Mouse (Mus musculus) neural tube, embryonic 12.5 days (tissue): ENCODE measurements at regions not wholly inside any gene's neighbourhood (a gene's known extent, or its start where the extent isn't known, plus 50 kb on each side); places are given as distances from the start of the nearest gene placed in this dataset.

ENCODE experiments used
- ATAC-seq: fragments of 200-750 bp; cut with Nextera tagmentation; 2 replicates; pipeline ENCODE4 v1.8.0; 2017; ENCODE audit warnings: low read depth, mild to moderate bottlenecking, moderate TSS enrichment, moderate library complexity; ENCODE audit not compliant: low FRiP score
- H3K27ac ChIP-seq: fragments of 300-500 bp; sonication (generic); 2 replicates; pipeline ENCODE4 v1.5.1; 2016
- H3K27me3 ChIP-seq: fragments of 300-500 bp; sonication (generic); replicated peaks from 2 replicates; pipeline ENCODE4 v1.6.1; 2016; ENCODE audit warnings: mild to moderate bottlenecking
- H3K36me3 ChIP-seq: fragments of 300-500 bp; sonication (generic); 2 replicates; pipeline ENCODE4 v1.6.1; 2016; ENCODE audit warnings: mild to moderate bottlenecking
- H3K4me1 ChIP-seq: fragments of 300-500 bp; sonication (generic); 2 replicates; pipeline ENCODE4 v1.6.1; 2016
- H3K4me2 ChIP-seq: fragments of 300-500 bp; sonication (generic); replicated peaks from 2 replicates; pipeline ENCODE4 v1.6.1; 2016; ENCODE audit warnings: mild to moderate bottlenecking
- H3K4me3 ChIP-seq: fragments of 300-500 bp; sonication (generic); 2 replicates; pipeline ENCODE4 v1.5.1; 2016
- H3K9ac ChIP-seq: fragments of 300-500 bp; sonication (generic); 2 replicates; pipeline ENCODE4 v1.6.1; 2016; ENCODE audit warnings: mild to moderate bottlenecking
- H3K9me3 ChIP-seq: fragments of 300-500 bp; sonication (generic); 2 replicates; pipeline ENCODE4 v1.6.1; 2016; ENCODE audit warnings: mild to moderate bottlenecking
- WGBS: fragments of 180-500 bp; shearing (Covaris S2); methylation state at CpG from one replicate; pipeline ENCODE4 v1.1.7; 2016; 5-methylcytosine and 5-hydroxymethylcytosine counted together

- H3K27me3 ChIP-seq = no peaks in the 10 kb centered on the region
- H3K4me3 ChIP-seq = no peak overlapping the region
- H3K9ac ChIP-seq = no peak overlapping the region
- no peak overlapping the region for H3K4me2 ChIP-seq
- ATAC-seq = peak; percentile 39; the same call in 1 of the 2 replicates
- WGBS = 9% methylated on average over 8 of the region's 8 CpGs
- H3K9me3 ChIP-seq = no peaks in the 10 kb centered on the region
- H3K4me1 ChIP-seq = peaks cover 18% of the 10 kb centered on the region
- no peaks in the 10 kb centered on the region for H3K36me3 ChIP-seq
- no peak overlapping the region for H3K27ac ChIP-seq
These were observed 167.2 kb downstream of the Gm11361 start for GRCm38 (mm10) chr13:28424446-28425059.

GRCm38 (mm10) chr13:28421309-28421708 lies 164.0 kb downstream of the Gm11361 start:
- no peak overlapping the region for H3K9ac ChIP-seq
- H3K36me3 ChIP-seq = no peaks in the 10 kb centered on the region
- 87% methylated on average over 3 of the region's 3 CpGs for WGBS
- H3K27ac ChIP-seq = no peak overlapping the region
- no peak overlapping the region for H3K4me2 ChIP-seq
- H3K4me1 ChIP-seq = peaks cover 46% of the 10 kb centered on the region
- no peak for ATAC-seq
- H3K9me3 ChIP-seq = no peaks in the 10 kb centered on the region
- no peak overlapping the region for H3K4me3 ChIP-seq
- no peaks in the 10 kb centered on the region for H3K27me3 ChIP-seq

DNA sequence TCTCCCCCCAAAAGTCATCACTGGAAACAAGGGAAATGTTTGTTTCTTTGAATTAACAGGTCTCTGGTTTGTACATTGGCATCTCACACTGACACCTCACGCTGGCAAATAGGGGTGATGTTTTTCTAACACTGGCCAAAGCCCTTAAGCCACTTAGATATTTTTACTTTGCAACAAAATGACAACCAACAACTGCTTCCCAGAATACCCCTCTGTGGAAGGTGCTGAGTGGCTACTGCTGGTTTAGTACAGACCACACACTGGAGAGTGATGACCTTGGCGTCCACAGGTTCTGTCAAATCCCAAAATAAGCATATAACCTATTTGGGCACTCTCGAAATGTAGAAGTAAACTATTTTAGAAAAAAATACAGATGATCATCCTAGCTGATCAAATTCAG lies 163.3 kb downstream of the Gm11361 start:
- Histone ChIP-seq H3K4me2 (peak overlapping the region; percentile 56; the same call in 1 of the 2 replicates), H3K36me3 (no peaks in the 10 kb centered on the region), H3K4me1 (peaks cover 49% of the 10 kb centered on the region), H3K4me3 (no peak overlapping the region), H3K9ac (no peak overlapping the region), H3K9me3 (no peaks in the 10 kb centered on the region), H3K27me3 (no peaks in the 10 kb centered on the region), H3K27ac (no peak overlapping the region)
- no peak for ATAC-seq
- 82% methylated on average over 3 of the region's 3 CpGs for WGBS

- Histone ChIP-seq H3K4me2 (peak overlapping the region; percentile 56), H3K36me3 (no peaks in the 10 kb centered on the region), H3K9ac (no peak overlapping the region; the same call in 1 of the 2 replicates), H3K4me1 (peaks cover 44% of the 10 kb centered on the region), H3K27ac (peak overlapping the region; percentile 42; the same call in 1 of the 2 replicates), H3K4me3 (no peak overlapping the region), H3K9me3 (no peaks in the 10 kb centered on the region), H3K27me3 (no peaks in the 10 kb centered on the region)
- ATAC-seq = no peak
- 43% methylated on average over 16 of the region's 16 CpGs for WGBS
These were observed 162.6 kb downstream of the Gm11361 start for GRCm38 (mm10) chr13:28419950-28420381.

DNA sequence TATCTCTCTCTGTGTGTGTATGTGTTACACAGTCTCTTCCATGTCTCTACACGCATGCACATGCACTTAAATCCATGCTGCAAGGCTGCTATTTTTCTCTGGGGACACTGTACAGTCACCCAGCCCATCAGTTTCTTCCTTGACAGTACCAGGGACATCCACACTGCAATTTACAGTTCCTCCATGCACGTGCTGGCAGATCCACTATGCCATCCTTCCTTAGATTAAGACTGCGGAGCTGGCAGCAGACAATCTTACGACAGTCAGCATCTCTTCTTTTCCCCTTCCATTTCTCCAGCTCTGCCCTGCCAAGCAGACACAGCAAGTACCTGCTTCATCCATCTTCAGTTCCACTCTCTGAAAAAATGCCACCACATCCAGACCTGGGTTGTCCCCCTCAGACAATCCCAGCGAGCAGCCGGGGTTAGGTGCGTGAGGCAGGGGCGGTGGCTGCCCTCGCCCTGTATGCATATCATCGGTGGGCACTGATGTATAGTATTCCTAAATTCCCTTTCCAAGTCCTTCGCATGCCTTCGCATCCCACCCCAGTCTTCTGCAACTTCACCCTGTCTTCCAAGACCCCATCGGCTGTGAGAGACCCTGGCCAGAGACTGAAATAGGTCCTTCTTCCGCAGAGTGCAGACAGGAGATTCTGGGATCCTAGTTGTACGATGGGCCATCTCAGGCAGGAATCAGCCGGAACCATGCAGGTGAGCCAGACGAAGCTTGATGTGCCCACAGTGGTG lies 161.8 kb downstream of the Gm11361 start:
- Histone ChIP-seq H3K9me3 (no peaks in the 10 kb centered on the region), H3K4me2 (peak overlapping the region; percentile 56), H3K36me3 (no peaks in the 10 kb centered on the region), H3K4me1 (peaks cover 37% of the 10 kb centered on the region), H3K9ac (peak overlapping the region; percentile 39), H3K27me3 (no peaks in the 10 kb centered on the region), H3K4me3 (no peak overlapping the region), H3K27ac (peak overlapping the region; percentile 86)
- 86% methylated on average over 17 of the region's 17 CpGs for WGBS
- no peak for ATAC-seq

DNA sequence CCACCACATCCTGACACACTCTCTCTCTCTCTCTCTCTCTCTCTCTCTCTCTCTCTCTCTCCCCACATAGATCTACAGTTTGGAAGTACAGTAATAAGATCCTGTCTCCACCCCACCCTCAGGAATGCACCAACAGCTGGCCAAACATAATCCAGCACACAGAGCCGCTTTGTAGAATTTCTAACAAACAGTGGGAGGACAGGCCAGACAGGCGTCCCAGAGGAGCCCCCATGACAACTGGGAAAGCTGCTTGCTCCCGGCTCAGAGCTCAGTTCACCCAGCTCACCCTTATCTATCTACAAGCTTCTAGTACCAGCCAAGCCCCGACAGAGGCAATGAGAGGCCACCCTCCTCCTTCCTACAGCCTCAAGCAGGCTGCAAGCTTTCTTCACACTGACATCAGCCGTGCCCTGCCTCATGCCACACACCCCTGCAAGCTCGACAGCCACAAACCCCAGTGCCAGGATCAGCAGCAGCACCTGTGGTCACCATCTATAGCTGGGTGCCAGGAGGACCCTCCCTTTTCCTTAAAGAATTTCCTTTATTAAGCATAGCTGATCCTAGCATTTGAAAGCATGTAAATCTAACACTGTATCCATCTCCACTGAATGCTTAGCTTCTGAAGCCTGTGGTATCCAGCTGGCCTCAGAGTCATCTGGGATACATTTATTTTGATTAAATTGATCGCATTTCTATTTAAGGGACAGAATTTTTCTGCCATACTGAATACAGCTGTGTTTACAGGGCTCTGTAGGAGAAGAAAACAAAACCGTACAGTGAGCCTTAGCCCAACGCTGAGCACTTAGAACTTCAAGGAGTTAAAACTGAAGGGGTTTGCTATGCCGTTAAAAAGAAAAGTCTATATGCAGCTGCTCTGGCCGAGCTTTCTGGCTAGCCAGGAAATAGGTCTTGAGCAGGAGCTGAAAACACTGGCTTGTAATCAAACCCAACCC lies 160.9 kb downstream of the Gm11361 start:
- Histone ChIP-seq H3K27ac (peak overlapping the region; percentile 86), H3K9me3 (no peaks in the 10 kb centered on the region), H3K4me3 (peak overlapping the region; percentile 12), H3K27me3 (no peaks in the 10 kb centered on the region), H3K9ac (peak overlapping the region; percentile 44), H3K4me2 (peak overlapping the region; percentile 56), H3K36me3 (no peaks in the 10 kb centered on the region), H3K4me1 (peaks cover 37% of the 10 kb centered on the region)
- WGBS = 13% methylated on average over 11 of the region's 11 CpGs
- ATAC-seq = peak; percentile 11; the same call in 1 of the 2 replicates

- Histone ChIP-seq H3K27ac (peak overlapping the region; percentile 86), H3K4me2 (peak overlapping the region; percentile 56), H3K9me3 (no peaks in the 10 kb centered on the region), H3K9ac (peak overlapping the region; percentile 44), H3K27me3 (no peaks in the 10 kb centered on the region), H3K36me3 (no peaks in the 10 kb centered on the region), H3K4me3 (peak overlapping the region; percentile 12), H3K4me1 (peaks cover 37% of the 10 kb centered on the region)
- no peak; the same call in 1 of the 2 replicates for ATAC-seq
- WGBS = 6% methylated on average over 7 of the region's 7 CpGs
These were observed 160.2 kb downstream of the Gm11361 start for GRCm38 (mm10) chr13:28417431-28417928.

GRCm38 (mm10) chr13:28416887-28417286 lies 159.6 kb downstream of the Gm11361 start:
- Histone ChIP-seq H3K9me3 (no peaks in the 10 kb centered on the region), H3K4me3 (peak overlapping the region; percentile 12; the same call in 1 of the 2 replicates), H3K27me3 (no peaks in the 10 kb centered on the region), H3K36me3 (no peaks in the 10 kb centered on the region), H3K9ac (0 out of 2 replicates have a peak overlapping the region, but pooled peaks have one; percentile 44), H3K4me1 (peaks cover 37% of the 10 kb centered on the region), H3K27ac (peak overlapping the region; percentile 86), H3K4me2 (peak overlapping the region; percentile 56)
- WGBS = 22% methylated on average over 8 of the region's 8 CpGs
- peak; percentile 63 for ATAC-seq

- Histone ChIP-seq H3K9ac (no peak overlapping the region), H3K4me3 (no peak overlapping the region), H3K27me3 (no peaks in the 10 kb centered on the region), H3K4me2 (peak overlapping the region; percentile 56), H3K9me3 (no peaks in the 10 kb centered on the region), H3K4me1 (peaks cover 37% of the 10 kb centered on the region), H3K36me3 (no peaks in the 10 kb centered on the region), H3K27ac (peak overlapping the region; percentile 86; the same call in 1 of the 2 replicates)
- ATAC-seq = peak; percentile 93
- WGBS = 6% methylated on average over 6 of the region's 6 CpGs
These were observed 158.9 kb downstream of the Gm11361 start for GRCm38 (mm10) chr13:28416231-28416630.

- peak overlapping the region; percentile 17; the same call in 1 of the 2 replicates for H3K27ac ChIP-seq
- H3K36me3 ChIP-seq = no peaks in the 10 kb centered on the region
- H3K4me2 ChIP-seq = peak overlapping the region; percentile 56; the same call in 1 of the 2 replicates
- peaks cover 37% of the 10 kb centered on the region for H3K4me1 ChIP-seq
- no peaks in the 10 kb centered on the region for H3K27me3 ChIP-seq
- H3K9me3 ChIP-seq = no peaks in the 10 kb centered on the region
- H3K4me3 ChIP-seq = no peak overlapping the region
- 10% methylated on average over 1 of the region's 1 CpGs for WGBS
- H3K9ac ChIP-seq = no peak overlapping the region
- no peak for ATAC-seq
These were observed 158.4 kb downstream of the Gm11361 start for GRCm38 (mm10) chr13:28415769-28416168.

GRCm38 (mm10) chr13:28410324-28410723 lies 153.0 kb downstream of the Gm11361 start:
- WGBS = 35% methylated on average over 2 of the region's 2 CpGs
- H3K9me3 ChIP-seq = no peaks in the 10 kb centered on the region
- no peak overlapping the region for H3K4me3 ChIP-seq
- no peak overlapping the region for H3K27ac ChIP-seq
- H3K36me3 ChIP-seq = no peaks in the 10 kb centered on the region
- peak; percentile 51; the same call in 1 of the 2 replicates for ATAC-seq
- H3K9ac ChIP-seq = no peak overlapping the region
- peaks cover 7% of the 10 kb centered on the region for H3K4me1 ChIP-seq
- H3K27me3 ChIP-seq = no peaks in the 10 kb centered on the region
- H3K4me2 ChIP-seq = no peak overlapping the region
